Mouse (Mus musculus) urinary bladder, postnatal 10 days (tissue): ENCODE measurements around the gene Kyat1.
"Not testable (repeated sequence)": the region's sequence is repeated elsewhere in the genome, so short reads cannot be mapped to it uniquely, and the experiment has no call there.

Source experiments
- DNase-seq: peaks from one replicate; pipeline ENCODE4 v3.0.0; 2022; ENCODE audit warnings: low spot score

Kyat1 gene

DNA sequence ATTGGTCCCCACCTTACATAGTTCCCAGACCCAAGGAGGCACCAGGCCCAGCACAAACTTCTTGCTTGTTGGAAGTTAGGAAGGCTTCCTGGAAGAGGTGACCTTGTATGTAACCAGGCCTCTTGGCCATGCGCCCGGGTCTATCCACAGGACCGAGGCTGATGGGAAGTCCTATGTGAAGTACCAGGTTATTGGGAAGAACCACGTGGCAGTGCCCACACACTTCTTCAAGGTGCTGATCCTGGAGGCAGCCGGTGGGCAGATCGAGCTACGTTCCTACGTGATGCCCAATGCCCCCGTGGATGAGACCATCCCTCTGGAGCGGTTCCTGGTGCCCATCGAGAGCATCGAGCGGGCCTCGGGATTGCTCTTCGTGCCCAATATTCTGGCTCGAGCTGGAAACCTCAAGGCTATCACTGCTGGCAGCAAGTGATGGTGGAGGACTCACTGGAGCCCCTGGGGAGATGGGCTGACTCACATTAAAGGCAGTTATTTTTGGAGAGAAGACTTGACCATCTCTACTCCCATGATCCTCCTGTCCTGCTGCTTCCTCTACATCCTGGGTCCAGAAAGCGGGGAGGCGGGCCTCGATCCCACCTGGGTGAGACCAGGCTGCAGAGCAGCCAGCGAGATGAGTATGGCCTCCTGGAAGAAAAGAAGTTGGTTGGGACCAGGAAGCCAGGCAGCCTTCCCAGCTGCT lies 32.0 kb downstream of the Kyat1 start:
- no peak for DNase-seq

DNA sequence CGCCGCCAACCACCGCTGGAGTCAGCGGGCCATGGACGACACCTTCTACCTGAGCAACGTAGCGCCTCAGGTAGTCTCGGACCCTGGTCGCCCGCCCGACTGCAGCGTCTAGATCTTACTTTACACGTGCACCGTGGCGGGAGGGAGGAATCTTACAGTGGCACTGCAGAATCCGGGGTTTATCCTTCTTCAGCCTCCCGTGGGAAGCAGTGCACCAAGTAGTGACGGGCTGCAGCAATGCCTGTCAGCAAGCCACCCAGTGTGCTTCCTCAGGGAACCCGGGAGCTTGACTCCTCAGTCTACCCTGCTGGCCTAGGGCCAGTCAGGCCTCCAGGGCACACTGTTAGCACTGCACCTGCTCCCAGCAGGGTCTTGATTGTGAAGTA lies 33.7 kb downstream of the Kyat1 start:
- DNase-seq: no peak

DNA sequence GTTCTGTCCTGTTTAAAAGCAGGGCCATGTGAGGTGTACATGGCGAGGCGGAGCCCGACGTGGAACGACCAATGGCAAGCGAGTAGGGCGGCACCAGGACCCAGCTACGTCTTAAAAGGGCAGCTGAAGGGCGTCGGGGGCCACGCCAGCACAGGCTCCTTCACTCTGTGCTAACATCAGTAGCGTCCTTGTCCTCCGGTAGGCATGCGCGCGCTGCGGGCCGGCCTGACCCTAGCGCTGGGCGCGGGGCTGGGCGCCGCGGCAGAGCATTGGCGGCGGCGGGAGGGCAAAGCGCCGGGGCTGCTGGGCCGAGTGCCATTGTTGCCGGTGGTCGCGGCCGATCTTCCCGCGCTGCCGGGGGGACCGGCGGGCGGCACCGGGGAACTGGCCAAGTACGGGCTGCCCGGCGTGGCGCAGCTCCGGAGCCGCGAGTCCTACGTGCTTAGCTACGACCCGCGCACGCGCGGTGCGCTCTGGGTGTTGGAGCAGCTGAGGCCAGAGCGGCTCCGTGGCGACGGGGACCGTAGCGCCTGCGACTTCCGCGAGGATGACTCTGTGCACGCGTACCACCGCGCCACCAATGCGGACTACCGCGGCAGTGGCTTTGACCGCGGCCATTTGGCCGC lies 34.2 kb downstream of the Kyat1 start, which contains the start of gene Endog:
TSS of gene Endog (plus strand) at position 123 of the 626 bp plus-strand sequence.
- DNase-seq: peak; percentile 45

DNA sequence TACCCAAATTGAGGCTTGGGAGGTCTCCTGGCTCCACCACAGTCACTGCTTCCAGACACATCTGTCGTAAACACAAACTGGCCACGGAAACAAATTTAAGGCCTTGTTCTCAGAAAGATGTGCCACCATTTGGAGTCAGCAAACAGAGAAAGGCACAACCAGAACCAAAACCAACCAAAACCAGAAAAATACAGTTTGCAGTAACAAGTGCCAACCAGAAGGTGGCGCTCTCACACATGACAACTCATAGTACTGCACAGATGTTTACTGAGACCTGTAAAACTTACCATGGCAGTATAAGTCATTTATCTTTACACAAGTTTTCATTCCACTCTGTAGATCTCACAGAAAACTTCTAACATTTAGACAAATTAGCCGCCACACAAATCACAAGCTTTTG lies 39.0 kb downstream of the Kyat1 start:
- DNase-seq: no peak

DNA sequence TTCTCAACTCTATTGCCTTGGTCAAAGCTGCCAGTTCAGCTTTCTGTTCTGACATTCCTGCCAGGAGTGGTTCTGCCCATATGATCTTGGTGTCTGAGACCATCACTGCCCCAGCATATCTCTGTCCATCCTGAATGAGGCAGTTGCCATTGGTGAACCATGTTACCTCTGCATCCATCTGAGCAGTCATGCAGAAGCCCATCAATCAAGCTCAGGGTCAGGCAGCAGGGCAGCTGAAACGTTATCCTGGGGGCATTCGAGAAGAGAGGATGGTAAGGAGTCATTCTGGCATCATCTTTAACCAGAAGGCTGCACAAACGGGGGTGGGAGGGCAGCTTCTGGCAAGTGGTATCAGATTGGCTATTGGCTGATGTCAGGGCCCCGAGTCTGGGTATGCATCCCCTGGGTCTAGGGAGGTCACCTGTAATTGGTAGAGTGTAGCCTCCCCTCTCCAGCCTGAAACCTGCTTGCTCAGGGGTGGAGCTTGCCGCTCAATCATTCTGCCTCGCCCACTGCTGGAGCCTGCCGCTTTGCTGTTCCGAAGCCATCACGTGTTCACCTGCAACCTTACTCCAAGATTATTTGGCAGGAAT lies 41.2 kb downstream of the Kyat1 start:
- no peak for DNase-seq

DNA sequence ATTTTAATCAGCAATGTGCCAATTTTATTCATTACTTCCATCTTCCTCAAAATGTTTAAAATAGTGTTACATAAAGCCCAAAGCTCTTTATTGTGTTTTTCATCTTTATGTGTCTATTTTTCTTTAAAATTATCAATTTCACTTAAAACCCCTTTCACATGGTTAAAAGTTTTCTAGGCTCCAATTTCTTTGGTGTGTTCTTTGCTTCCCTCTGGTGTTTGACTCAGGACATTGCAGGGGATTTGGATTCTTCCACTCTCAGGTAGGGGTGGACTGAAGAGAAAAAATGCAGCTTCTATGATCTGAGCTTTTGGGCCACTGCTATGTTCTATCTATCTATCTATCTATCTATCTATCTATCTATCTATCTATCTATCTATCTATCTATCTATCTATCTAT lies 43.8 kb downstream of the Kyat1 start:
- DNase-seq: no peak

DNA sequence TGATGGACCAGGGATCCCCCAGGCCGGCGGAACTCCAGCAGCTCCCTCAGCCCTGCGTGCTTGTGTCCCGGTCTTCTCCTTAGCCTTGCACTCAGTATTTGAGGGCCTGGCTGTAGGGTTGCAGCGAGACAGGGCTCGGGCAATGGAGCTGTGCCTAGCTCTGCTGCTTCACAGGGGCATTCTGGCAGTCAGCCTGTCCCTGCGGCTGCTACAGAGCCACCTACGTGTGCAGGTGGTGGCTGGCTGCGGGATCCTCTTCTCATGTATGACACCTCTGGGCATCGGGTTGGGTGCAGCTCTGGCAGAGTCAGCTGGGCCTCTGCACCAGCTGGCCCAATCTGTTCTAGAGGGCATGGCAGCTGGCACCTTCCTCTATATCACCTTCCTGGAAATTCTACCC lies 45.8 kb downstream of the Kyat1 start:
- DNase-seq: not testable (repeated sequence)

DNA sequence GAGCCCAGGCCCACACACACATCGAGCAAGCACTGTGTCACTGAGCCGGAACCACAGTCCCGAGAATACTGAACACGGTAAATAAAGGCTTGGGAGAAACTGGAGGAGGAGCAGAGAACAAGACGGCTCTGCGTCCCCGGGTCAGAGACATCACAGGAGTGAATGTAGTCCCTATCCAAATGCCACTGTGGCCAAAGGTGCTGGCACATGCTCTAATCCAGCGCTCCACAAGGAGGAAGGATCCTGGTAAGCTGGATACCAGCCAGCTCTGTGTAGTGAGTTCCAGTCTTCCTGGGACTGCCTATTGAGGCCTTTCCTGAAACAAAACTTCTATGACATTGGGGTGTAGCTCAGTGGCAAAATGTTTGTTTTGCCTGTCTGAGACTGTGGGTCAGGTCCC lies 53.0 kb downstream of the Kyat1 start:
- DNase-seq: no peak

DNA sequence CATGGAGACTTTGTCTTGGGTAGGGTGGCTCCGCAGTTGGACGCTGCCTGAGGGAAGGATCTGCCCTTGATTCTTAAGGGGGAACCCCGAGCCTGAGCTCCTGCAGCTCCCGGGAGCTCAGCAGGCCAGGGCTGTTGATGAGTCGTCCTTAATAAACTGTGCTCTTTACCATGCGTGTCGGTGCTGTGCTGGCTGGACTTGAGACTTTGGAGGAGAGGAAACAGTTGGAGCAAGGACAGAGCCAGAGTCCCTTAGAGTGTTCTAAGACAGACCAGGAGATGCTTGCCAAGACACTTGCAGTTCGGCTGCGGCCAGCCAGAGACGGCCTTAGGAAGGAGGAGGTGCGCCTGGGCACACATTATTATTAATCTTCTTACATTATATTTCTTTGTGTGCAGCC lies 53.8 kb downstream of the Kyat1 start:
- no peak for DNase-seq

DNA sequence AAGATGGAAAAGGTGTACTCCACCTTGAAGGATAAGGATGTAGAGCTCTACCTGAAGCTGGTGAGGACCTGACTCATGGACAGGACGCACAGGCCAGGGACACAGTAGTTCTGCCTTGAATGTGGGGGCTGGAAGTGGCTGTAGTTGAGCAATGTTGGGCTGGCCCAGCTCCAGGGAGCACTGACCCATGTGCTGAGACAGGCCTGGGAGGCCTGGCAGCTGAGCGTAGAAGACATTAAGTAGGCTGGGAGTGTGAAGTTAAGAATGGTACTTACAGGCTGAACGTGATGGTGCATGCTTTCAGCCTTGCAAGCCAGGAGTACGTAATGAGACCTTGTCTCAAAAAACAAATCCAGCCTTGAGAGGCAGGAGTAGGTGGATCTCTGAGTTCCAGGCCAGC lies 58.2 kb downstream of the Kyat1 start:
- no peak for DNase-seq

DNA sequence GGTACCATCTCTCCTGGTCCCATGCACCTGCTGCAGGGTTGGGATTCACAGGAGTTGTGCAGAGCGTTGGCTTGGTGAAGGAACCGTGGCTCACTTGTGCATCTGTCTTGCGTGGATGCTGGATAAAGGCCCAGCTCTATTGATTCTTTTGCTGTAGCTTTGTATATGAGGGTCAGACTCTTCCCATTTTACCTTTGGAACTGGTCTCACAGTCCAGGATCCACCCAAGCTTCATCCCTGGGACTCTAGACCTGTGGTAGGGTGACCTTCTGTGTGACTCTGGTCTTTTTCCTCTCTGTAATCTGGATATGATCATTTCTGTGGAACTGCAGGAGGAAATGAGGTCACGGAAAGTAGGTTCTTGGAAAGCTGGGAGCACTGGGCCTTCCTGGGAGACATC lies 61.2 kb downstream of the Kyat1 start:
- no peak for DNase-seq

DNA sequence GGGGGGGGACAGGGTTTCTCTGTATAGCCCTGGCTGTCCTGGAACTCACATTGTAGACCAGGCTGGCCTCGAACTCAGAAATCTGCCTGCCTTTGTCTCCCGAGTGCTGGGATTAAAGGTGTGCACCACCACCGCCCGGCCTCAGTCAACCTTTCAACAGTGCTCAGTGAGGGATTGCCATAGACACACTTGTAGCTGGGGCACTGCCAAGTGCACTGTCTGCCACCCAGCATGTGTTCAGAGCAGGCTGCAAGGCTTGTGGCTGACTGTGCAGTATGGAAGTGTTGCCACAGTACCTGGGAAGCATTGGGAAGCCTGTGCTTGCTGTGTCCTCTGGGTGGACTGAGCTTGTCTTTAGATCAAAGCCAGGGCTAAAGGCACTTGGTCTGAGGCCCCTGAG lies 65.6 kb downstream of the Kyat1 start:
- DNase-seq: not testable (repeated sequence)

DNA sequence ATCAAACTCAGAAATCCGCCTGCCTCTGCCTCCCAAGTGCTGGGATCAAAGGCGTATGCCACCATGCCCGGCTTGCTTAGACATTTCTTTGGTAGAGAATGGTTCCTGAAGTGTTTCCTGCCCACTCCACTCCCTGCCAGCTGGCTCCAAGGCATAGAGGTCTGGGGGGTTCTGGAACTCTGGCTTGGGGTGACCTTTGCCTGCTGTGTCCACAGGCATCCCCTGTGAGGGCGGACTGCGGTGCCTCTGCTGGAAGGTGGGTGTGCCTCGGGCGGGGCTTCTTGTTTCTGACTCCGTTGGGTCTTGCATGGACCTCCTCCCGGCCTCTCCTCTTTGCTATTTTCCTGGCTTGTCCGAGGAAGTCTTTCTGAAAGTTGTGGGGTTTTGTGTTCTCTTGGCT lies 69.2 kb downstream of the Kyat1 start:
- no peak for DNase-seq
